Mouse (Mus musculus) liver, postnatal 0 days (tissue): ENCODE measurements around the gene Cdk1.

Experiments used
- CTCF ChIP-seq: sonication (generic); IDR thresholded peaks from 2 replicates; pipeline ENCODE4 v1.5.1; 2016; ENCODE audit warnings: antibody characterized with exemption, low read depth
- EP300 ChIP-seq: IDR thresholded peaks from 2 replicates; pipeline ENCODE4 v1.6.1; 2016; ENCODE audit warnings: antibody characterized with exemption, low read depth, mild to moderate bottlenecking

DNA sequence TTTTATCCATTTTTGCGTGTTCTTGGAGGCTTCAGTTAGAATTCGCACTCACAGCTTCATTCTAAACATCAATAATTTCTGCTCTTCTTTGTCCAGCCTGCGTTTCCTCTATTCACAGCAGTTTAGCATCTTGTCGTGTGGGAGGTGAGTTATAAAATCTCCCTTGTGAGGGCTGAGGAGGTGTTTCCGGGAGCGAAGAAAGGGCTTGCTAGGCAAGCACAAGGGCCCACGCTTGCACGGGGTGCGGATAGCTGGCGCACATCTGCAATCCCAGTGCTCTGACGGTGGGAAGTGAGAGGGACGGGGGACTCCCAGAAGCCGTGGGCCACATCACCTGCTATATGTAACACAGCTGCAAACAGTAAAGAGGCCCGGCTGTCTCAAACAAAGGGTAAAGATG lies 19.3 kb upstream of the Cdk1 start:
- TF ChIP-seq CTCF, result no peak
- TF ChIP-seq EP300, result no peak
